Mouse (Mus musculus) stomach, embryonic 14.5 days (tissue): ENCODE measurements around the gene Gm20388. TPM values are rescaled to one million over a fixed set of nuclear protein-coding genes. Genes with fewer than 3 reads are reported as not detected.

Source experiments
- ATAC-seq: fragments of 200-750 bp; cut with Nextera tagmentation; 2 replicates; pipeline ENCODE4 v1.8.0; 2017; ENCODE audit warnings: low read depth, moderate TSS enrichment; ENCODE audit not compliant: insufficient number of reproducible peaks, insufficient read depth, low FRiP score
- H3K27ac ChIP-seq: fragments of 300-500 bp; sonication (generic); 2 replicates; pipeline ENCODE4 v1.5.1; 2014; ENCODE audit warnings: mild to moderate bottlenecking, low read length, moderate library complexity, mixed read lengths
- H3K27me3 ChIP-seq: fragments of 300-500 bp; sonication (generic); 2 replicates; pipeline ENCODE4 v1.6.1; 2014; ENCODE audit warnings: low read length, control low read depth, mixed read lengths; ENCODE audit not compliant: control insufficient read depth, insufficient read depth
- H3K36me3 ChIP-seq: fragments of 300-500 bp; sonication (generic); 2 replicates; pipeline ENCODE4 v1.6.1; 2014; ENCODE audit warnings: mild to moderate bottlenecking, control low read depth, low read length, moderate library complexity, mixed read lengths; ENCODE audit not compliant: control insufficient read depth, insufficient read depth
- H3K4me1 ChIP-seq: fragments of 300-500 bp; sonication (generic); 2 replicates; pipeline ENCODE4 v1.6.1; 2014; ENCODE audit warnings: low read length, control low read depth, mixed read lengths; ENCODE audit not compliant: control insufficient read depth, insufficient read depth
- H3K4me2 ChIP-seq: fragments of 300-500 bp; sonication (generic); replicated peaks from 2 replicates; pipeline ENCODE4 v1.6.1; 2014; ENCODE audit warnings: low read depth, low read length, control low read depth
- H3K4me3 ChIP-seq: fragments of 300-500 bp; sonication (generic); 2 replicates; pipeline ENCODE4 v1.5.1; 2014; ENCODE audit warnings: low read depth, low read length, control low read depth
- H3K9ac ChIP-seq: fragments of 300-500 bp; sonication (generic); replicated peaks from 2 replicates; pipeline ENCODE4 v1.6.1; 2014; ENCODE audit warnings: low read depth, mild to moderate bottlenecking, control low read depth, low read length, moderate library complexity, mixed read lengths
- H3K9me3 ChIP-seq: fragments of 300-500 bp; sonication (generic); 2 replicates; pipeline ENCODE4 v1.6.1; 2016; ENCODE audit warnings: low read depth, low read length, control low read depth; ENCODE audit not compliant: control insufficient read depth
- WGBS: fragments of 180-500 bp; shearing (Covaris S2); extraction: QIAGEN DNeasy Blood & Tissue Kit; methylation state at CpG from one replicate; pipeline ENCODE4 v1.1.7; 2014; 5-methylcytosine and 5-hydroxymethylcytosine counted together
- polyA plus RNA-seq: library from polyadenylated mRNA; unstranded; fragments of >200 nt; fragmentation: Nextera tagmentation; extraction: Ambion mirVana; gene quantifications from 2 replicates; pipeline ENCODE4 v1.2.1, GENCODE M21; 2014

The Gm20388 gene
- polyA plus RNA-seq, 1 experiment from 2014 or later = 11.4 TPM

GRCm38 (mm10) chr8:121643384-121643783, 1732.7 kb downstream of the Gm20388 start:
- H3K9me3 ChIP-seq = no peaks in the 10 kb centered on the region
- peaks cover 16% of the 10 kb centered on the region for H3K4me1 ChIP-seq
- no peak overlapping the region for H3K9ac ChIP-seq
- H3K4me3 ChIP-seq = no peak overlapping the region
- WGBS = 78% methylated on average over 11 of the region's 11 CpGs
- no peaks in the 10 kb centered on the region for H3K27me3 ChIP-seq
- H3K36me3 ChIP-seq = no peaks in the 10 kb centered on the region
- H3K27ac ChIP-seq = no peak overlapping the region
- ATAC-seq = no peak
- H3K4me2 ChIP-seq = no peak overlapping the region

- Histone ChIP-seq H3K9me3 (no peaks in the 10 kb centered on the region), H3K4me1 (peaks cover 45% of the 10 kb centered on the region), H3K4me3 (no peak overlapping the region), H3K27ac (no peak overlapping the region), H3K36me3 (no peaks in the 10 kb centered on the region; the same call in 1 of the 2 replicates), H3K4me2 (no peak overlapping the region), H3K9ac (no peak overlapping the region), H3K27me3 (no peaks in the 10 kb centered on the region)
- no peak for ATAC-seq
- 72% methylated on average over 12 of the region's 12 CpGs for WGBS
These were observed 1737.0 kb downstream of the Gm20388 start for GRCm38 (mm10) chr8:121647511-121648215.

- no peak overlapping the region for H3K4me3 ChIP-seq
- 0 out of 2 replicates have a peak overlapping the region, but pooled peaks have one; percentile 7 for H3K4me2 ChIP-seq
- no peak for ATAC-seq
- no peak overlapping the region for H3K27ac ChIP-seq
- no peaks in the 10 kb centered on the region; the same call in 1 of the 2 replicates for H3K36me3 ChIP-seq
- no peaks in the 10 kb centered on the region for H3K27me3 ChIP-seq
- H3K9ac ChIP-seq = no peak overlapping the region
- no peaks in the 10 kb centered on the region for H3K9me3 ChIP-seq
- H3K4me1 ChIP-seq = peaks cover 45% of the 10 kb centered on the region
- 61% methylated on average over 16 of the region's 16 CpGs for WGBS
These were observed 1737.8 kb downstream of the Gm20388 start for GRCm38 (mm10) chr8:121648451-121648850.

GRCm38 (mm10) chr8:121649423-121649822, 1738.8 kb downstream of the Gm20388 start:
- H3K9me3 ChIP-seq = no peaks in the 10 kb centered on the region
- no peak for ATAC-seq
- WGBS = 69% methylated on average over 5 of the region's 5 CpGs
- no peak overlapping the region for H3K9ac ChIP-seq
- H3K4me1 ChIP-seq = peaks cover 49% of the 10 kb centered on the region
- H3K36me3 ChIP-seq = no peaks in the 10 kb centered on the region; the same call in 1 of the 2 replicates
- H3K27ac ChIP-seq = no peak overlapping the region
- H3K4me2 ChIP-seq = peak overlapping the region; percentile 99
- no peaks in the 10 kb centered on the region for H3K27me3 ChIP-seq
- H3K4me3 ChIP-seq = 0 out of 2 replicates have a peak overlapping the region, but pooled peaks have one; percentile 65

GRCm38 (mm10) chr8:121649904-121650303, 1739.3 kb downstream of the Gm20388 start:
- ATAC-seq = no peak
- Histone ChIP-seq H3K9ac (no peak overlapping the region), H3K4me1 (peaks cover 49% of the 10 kb centered on the region), H3K27ac (no peak overlapping the region), H3K27me3 (no peaks in the 10 kb centered on the region), H3K4me2 (peak overlapping the region; percentile 99), H3K4me3 (peak overlapping the region; percentile 65; the same call in 1 of the 2 replicates), H3K9me3 (no peaks in the 10 kb centered on the region), H3K36me3 (no peaks in the 10 kb centered on the region; the same call in 1 of the 2 replicates)
- WGBS = 61% methylated on average over 10 of the region's 10 CpGs

GRCm38 (mm10) chr8:121650389-121651307, 1740.0 kb downstream of the Gm20388 start:
- no peak overlapping the region for H3K27ac ChIP-seq
- WGBS = 61% methylated on average over 20 of the region's 20 CpGs
- H3K4me3 ChIP-seq = peak overlapping the region; percentile 65
- no peak for ATAC-seq
- H3K9me3 ChIP-seq = no peaks in the 10 kb centered on the region
- peaks cover 45% of the 10 kb centered on the region for H3K4me1 ChIP-seq
- H3K27me3 ChIP-seq = no peaks in the 10 kb centered on the region
- H3K4me2 ChIP-seq = peak overlapping the region; percentile 99
- peak overlapping the region; percentile 67 for H3K9ac ChIP-seq
- H3K36me3 ChIP-seq = no peaks in the 10 kb centered on the region; the same call in 1 of the 2 replicates

GRCm38 (mm10) chr8:121651308-121651873, 1740.8 kb downstream of the Gm20388 start:
- no peaks in the 10 kb centered on the region for H3K27me3 ChIP-seq
- no peaks in the 10 kb centered on the region for H3K9me3 ChIP-seq
- H3K27ac ChIP-seq = no peak overlapping the region
- WGBS = 14% methylated on average over 47 of the region's 47 CpGs
- H3K4me3 ChIP-seq = peak overlapping the region; percentile 65
- H3K36me3 ChIP-seq = no peaks in the 10 kb centered on the region; the same call in 1 of the 2 replicates
- peak overlapping the region; percentile 99 for H3K4me2 ChIP-seq
- peaks cover 45% of the 10 kb centered on the region for H3K4me1 ChIP-seq
- peak overlapping the region; percentile 67 for H3K9ac ChIP-seq
- no peak for ATAC-seq

- H3K4me1 ChIP-seq = peaks cover 45% of the 10 kb centered on the region
- H3K9ac ChIP-seq = peak overlapping the region; percentile 67
- no peak overlapping the region for H3K27ac ChIP-seq
- no peaks in the 10 kb centered on the region for H3K27me3 ChIP-seq
- no peak for ATAC-seq
- H3K36me3 ChIP-seq = no peaks in the 10 kb centered on the region; the same call in 1 of the 2 replicates
- no peaks in the 10 kb centered on the region for H3K9me3 ChIP-seq
- peak overlapping the region; percentile 65 for H3K4me3 ChIP-seq
- peak overlapping the region; percentile 99 for H3K4me2 ChIP-seq
- WGBS = under 1% methylated on average over 42 of the region's 56 CpGs
These were observed 1741.3 kb downstream of the Gm20388 start for GRCm38 (mm10) chr8:121651874-121652361.
